Mouse (Mus musculus): ENCODE results near the gene Rorc.

DNA sequence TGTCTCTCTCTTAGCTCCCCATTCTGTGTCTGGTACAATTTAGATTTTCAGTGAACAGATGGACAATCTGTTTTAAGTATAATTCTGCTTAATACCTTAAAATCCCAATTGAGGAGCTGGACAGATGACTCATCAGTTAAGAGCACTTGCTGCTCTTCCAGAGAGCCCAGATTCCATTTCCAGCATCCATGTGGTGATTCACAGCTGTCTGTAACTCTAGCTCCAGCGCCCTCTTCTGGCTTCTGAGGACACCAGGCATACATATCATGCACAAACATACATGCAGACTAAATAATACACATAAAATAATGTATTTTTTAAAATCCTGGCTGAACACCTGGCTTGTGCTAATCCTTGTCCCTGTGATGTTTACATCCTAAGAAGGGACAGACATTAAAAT is 11.8 kb upstream of the Rorc start:
- TF ChIP-seq CTCF (IDR thresholded peaks at IDR 0.05), result peak; percentile 65
- TF ChIP-seq EP300 (IDR thresholded peaks at IDR 0.05), result no peak

All from lung, postnatal 0 days (tissue).